Mouse (Mus musculus): ENCODE results near the gene Acad9.

Acad9 gene

GRCm38 (mm10) chr3:36065843-36066651, at the start of gene Acad9:
Gene Acad9 (plus strand): TSS chr3:36065979.
- DNase-seq = peak; percentile 91

DNA sequence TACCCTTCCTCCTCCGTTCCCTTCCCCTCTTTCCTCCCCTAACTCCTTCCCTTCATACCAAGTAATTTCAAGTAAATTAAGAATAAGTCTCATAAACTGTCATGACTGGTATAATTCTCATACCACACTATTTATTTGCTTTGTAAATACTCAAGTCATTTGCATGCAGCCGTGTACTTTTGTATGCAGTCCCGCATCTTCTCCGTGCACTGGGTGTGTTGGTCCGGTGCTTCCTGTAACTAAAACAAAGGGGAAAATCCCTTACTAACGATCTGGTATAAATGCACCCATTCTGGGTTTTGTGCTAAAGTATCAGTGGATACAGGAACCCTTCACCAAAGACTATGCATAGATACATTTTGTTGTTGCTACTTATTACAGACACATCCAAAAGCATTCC, 40.0 kb upstream of the Acad9 start:
- DNase-seq = no peak

GRCm38 (mm10) chr3:36029993-36030392, 35.8 kb upstream of the Acad9 start:
- DNase-seq = no peak

GRCm38 (mm10) chr3:36031740-36032510, 33.9 kb upstream of the Acad9 start:
- no peak for DNase-seq

- DNase-seq = no peak
Observed at GRCm38 (mm10) chr3:36044520-36044919, 21.3 kb upstream of the Acad9 start.

DNA sequence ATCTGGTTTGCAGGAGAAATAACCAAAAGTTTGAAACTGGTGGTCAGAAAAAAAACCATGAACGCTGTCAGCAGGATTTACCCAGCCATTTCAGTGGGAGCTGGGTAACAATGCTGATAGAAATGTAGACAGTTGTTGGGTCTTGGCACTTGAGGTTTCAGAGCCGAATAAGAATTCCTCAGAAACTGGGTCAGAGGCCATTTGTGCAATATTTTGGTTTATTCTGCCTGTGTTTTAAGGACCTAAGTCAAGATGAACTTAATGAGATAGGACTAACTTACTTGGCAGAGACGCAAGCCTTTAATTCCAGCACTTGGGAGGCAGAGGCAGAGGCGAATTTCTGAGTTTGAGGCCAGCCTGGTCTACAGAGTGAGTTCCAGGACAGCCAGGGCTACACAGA, 20.7 kb upstream of the Acad9 start:
- no peak for DNase-seq

DNA sequence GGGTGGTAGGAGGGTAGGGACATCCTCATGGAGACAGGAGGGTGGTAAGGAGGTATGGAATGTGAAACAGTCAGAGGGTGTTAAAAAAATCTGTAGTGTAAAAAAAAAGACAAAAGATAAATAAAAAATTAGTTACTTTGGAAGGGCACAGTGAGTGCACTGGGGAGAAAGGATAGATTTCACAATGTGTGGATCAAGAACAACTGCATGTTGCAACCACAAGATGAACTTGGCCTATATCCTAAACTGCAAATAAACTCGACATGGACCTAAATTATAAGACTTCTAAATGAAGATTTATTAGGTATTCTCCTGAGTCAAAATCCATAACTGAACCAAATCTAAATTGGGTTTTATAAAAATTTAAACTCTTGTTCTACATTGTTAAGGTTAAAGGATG, 16.7 kb upstream of the Acad9 start:
- DNase-seq = no peak

GRCm38 (mm10) chr3:36053447-36053846, 12.3 kb upstream of the Acad9 start, which contains the start of gene Ccdc144b:
Gene Ccdc144b (minus strand): TSS chr3:36053547.
- DNase-seq = no peak

DNA sequence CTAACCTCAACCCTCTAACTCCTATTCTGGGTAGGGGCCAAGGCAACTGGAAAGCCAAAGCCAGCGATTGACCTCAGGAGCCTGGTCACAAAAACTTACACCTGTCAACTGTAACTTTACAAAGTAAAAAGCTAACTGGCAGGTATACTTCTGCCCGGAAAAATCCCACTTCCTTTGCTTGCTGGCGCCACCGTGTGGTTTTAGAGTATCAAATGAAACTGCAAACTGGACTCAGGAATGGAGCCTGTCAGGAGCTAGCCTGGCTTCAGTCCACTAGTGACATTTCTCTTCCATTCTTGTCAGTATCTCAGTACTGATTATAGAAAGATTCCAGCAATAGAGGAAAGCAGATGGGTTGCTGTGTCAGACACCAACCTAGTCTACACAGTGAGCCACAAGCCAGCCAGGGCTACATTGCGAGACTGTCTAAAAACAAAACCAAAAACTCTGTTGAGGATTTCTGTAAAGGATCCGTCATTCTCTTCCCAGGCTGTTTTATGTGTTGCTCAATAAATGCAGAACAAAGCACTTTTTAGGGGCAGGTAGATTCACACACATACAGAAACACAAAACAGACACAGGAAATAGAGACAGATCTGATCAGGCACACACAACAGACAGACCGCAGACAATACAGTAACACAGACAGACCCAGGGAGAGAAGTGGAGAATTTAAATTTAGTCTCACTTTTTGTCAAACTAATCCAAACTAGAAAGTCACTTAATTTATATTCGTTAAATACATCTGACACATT, 5.5 kb upstream of the Acad9 start:
- DNase-seq = peak; percentile 61

GRCm38 (mm10) chr3:36064592-36065061, 1.2 kb upstream of the Acad9 start:
- no peak for DNase-seq

DNA sequence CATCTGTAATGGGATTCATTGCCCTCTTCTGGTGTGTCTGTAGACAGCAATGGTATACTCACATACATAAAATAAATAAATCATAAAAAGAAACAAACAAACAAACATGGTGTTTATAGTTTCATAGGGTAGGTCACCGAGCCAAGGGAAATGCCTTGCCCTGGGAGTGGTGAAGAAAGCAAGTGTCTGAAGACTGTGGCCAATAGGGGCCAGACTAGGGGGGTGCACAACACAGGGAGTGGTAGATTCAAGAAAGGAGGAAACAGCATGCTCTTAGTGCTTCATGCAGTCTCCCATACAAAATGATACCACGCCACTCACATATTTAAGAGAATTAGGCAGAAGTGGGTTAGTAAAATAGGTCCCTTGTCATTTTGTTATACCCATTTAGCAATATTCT, 613 bp upstream of the Acad9 start:
- no peak for DNase-seq

- no peak for DNase-seq
Observed at GRCm38 (mm10) chr3:36067731-36068130, 2.0 kb downstream of the Acad9 start.

DNA sequence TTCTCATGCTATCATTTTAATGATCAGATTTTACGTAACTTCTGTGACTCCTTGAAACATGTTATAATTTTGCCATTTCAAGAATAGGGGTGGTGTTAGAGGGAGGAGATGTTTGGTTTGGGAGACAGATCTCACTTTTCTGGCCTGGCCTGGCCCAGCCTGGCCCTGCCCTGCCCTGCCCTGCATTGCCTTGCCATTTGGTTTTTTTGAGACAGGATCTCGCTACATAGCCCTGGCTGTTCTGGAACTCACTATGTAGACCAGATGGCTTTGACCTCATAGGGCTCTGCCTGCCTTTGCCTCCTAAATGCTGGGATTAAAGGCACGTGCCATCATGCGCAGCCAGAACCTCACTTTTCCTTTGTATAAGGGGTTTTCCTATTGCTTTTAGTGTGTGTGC, 4.7 kb downstream of the Acad9 start:
- no peak for DNase-seq

GRCm38 (mm10) chr3:36071047-36071446, 5.3 kb downstream of the Acad9 start:
- no peak for DNase-seq

DNA sequence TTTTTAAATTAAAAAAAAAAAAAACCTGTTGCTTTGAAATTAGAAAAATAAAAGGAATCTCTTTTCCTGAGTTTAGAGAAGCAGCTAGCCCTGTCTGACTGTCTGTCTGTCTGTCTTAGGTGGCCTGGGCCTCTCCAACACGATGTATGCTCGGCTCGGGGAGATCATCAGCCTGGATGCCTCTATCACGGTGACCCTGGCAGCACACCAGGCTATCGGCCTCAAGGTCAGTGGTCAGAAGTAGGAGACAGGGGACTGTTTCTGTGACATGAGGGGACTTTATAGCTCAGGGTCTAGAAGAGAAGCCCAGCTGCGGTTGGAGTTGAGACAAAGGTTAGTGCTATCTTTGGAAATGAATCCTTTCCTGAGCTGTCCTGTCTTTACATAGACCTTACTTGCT, 8.5 kb downstream of the Acad9 start:
- no peak for DNase-seq

DNA sequence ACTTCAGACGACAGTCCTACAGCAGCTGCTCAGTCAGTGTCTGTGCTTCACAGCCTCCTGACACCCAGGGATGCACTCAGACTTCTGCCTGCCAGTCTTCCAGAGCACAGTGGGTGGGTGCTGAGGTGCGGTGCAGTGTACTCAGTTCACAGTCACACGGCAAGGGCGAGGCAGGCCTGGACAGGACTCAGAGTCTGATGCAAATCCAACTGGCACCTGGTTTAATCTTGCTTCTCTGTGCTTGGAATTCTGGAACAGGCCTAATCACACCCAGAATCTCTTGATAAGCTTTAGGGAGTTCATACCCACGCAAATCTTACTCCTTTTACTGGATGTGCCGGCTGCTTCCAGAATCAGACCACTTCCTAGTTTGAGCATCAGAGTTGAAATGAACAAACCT, 9.7 kb downstream of the Acad9 start:
- DNase-seq = no peak

DNA sequence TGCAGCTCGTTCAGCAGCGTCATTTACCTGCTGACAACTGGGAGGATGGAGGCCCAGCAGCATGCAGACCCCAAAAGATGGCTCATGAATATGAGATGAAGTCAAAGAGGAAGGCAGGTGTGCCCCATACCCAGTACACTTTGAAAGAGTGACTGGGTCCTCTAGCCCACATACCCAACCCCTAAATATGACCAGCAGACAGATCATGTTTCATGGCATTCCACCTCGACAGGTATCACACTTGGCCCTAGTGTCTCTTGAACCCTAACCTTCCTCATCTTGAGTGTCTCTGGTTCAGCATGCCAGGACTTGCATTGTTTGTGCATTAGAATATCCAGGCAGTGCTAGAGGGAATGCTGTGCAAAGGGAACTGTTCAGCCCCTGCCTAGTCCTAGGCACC, 11.6 kb downstream of the Acad9 start:
- no peak for DNase-seq

DNA sequence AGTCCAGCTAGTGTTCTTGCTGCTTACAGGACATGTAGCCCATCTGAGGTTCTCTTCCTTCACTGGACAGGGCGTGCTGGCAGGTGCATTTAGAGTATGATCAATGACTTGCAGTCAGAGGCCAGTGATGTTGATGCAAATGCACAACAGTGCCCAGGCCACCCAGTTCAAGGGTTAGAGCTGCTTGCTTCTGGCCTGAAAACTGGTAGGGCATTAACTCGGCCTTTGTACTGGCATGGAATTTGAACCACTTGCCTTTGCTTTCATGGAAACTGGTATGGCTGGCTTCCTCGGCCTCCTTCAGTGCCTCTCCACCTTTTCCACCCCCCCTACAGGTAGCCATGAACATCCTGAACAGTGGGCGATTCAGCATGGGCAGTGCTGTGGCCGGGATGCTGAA, 14.1 kb downstream of the Acad9 start:
- no peak for DNase-seq

DNA sequence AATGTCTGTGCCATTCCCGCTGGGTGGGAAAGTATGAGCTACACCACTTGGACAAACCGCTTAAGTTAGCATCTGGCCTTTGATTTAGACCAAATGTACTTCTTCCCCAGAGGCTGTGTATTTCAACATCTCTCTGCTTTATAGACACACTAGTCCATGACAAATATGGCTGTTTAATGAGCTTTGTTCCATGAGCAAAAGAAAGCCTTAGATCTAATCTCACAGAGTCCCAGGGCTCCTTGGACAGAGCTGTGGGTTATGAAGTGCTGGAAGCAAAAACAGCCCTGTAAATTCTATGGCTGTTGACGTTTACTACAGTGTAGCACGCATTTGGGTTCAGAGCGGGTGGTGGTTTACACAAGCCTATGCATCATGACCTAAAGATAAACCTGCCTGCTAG, 15.0 kb downstream of the Acad9 start:
- DNase-seq = no peak

DNA sequence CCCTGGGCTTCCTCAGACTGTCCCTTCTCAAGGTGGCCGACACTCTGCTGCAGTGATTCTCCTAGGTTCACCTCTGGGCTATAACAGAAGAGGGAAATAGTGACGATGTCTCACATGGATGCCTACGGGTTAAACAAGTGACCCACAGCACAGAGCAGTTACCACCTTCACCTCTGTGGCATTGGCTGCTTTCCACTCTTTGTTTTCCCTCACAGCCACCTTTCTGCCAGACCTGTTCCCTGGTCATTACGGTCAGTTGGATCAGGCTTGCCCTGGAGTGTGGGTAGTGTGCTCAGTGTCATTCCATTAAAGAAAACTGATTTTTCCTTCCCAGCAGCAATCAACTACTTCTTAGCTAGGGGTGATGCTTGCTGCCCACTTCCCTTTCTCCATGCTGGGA, 17.1 kb downstream of the Acad9 start:
- DNase-seq = no peak

DNA sequence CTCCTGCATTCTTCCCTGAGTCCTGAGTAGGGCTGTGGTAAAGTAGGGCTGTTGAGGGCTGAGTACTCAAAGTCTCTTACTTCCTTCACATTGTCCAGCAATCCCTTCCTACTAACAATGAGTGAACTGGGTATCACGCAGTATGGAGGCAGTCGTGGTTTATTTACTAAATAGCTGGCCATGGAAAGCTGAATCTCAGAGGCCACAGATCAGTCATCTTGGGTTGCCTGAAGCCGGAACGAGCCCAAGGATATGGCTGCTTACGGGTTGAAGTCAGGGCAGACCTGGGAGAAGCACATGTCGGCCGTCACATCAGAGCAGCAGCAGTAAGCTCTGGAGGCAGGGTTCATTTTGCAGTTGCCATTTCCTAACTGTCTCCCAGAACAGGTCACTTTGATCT, 17.6 kb downstream of the Acad9 start:
- no peak for DNase-seq

DNA sequence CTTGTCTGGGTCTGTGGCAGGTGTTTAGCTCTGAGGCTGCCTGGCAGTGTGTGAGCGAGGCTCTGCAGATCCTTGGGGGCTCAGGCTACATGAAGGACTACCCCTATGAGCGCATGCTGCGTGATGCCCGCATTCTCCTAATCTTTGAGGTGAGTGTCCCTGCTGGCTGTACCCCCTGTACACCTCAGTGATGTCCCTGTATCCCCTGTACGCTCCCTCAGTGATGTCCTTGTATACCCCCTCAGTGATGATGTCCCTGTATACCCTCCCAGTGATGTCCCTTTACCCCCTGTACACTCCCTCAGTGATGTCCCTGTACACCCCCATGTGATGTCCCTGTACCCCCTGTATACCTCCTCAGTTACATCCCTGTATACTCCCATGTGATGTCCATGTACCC, 19.6 kb downstream of the Acad9 start:
- no peak for DNase-seq

DNA sequence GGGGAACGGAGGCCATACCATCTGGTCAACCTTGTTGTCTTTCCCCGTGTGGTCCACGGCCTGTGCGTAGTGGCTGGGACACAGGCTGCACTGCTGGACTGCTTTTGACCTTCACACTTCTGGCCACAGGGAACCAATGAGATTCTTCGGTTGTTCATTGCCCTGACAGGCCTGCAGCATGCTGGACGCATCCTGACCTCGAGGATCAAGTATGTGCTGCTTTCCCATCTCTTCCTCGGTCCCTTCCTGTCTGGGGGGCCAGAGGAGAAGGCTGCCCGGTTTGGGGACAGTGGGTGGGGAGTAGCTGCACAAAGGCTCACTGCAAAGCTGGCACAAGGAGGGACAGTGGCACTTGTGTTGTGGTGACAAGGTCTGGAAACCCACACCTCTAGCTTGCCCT, 21.8 kb downstream of the Acad9 start:
- no peak for DNase-seq
